Mouse (Mus musculus): ENCODE data around the gene Rbm8a.

Gene Rbm8a

GRCm38 (mm10) chr3:96629729-96630600 is at the start of gene Rbm8a:
Gene Rbm8a, plus strand, starts transcription at chr3:96629933.
- DNase-seq (ENCODE audit: low spot score in 2 of 2), result peak; percentile 85 to 93

- DNase-seq (ENCODE audit: low spot score in 2 of 2), result no peak
Measured at GRCm38 (mm10) chr3:96581141-96581540, 48.6 kb upstream of the Rbm8a start.

GRCm38 (mm10) chr3:96581771-96582515 is 47.8 kb upstream of the Rbm8a start:
- DNase-seq (ENCODE audit: low spot score in 2 of 2), result no peak

GRCm38 (mm10) chr3:96583386-96583785 is 46.3 kb upstream of the Rbm8a start:
- no peak for DNase-seq (ENCODE audit: low spot score in 2 of 2)

GRCm38 (mm10) chr3:96590657-96591056 is 39.1 kb upstream of the Rbm8a start:
- DNase-seq (ENCODE audit: low spot score in 2 of 2), result no peak

- DNase-seq (ENCODE audit: low spot score in 2 of 2), result no peak
Measured at GRCm38 (mm10) chr3:96593374-96593773, 36.4 kb upstream of the Rbm8a start.

- peak; percentile 86 to 90 for DNase-seq (ENCODE audit: low spot score in 2 of 2)
Measured at GRCm38 (mm10) chr3:96593790-96594560, 35.8 kb upstream of the Rbm8a start, which contains the start of gene Polr3gl. Gene Polr3gl, minus strand, starts transcription at chr3:96594181.

- DNase-seq (ENCODE audit: low spot score in 2 of 2), result no peak
Measured at GRCm38 (mm10) chr3:96594851-96595250, 34.9 kb upstream of the Rbm8a start.

GRCm38 (mm10) chr3:96595661-96596060 is 34.1 kb upstream of the Rbm8a start:
- DNase-seq (ENCODE audit: low spot score in 2 of 2), result no peak

- DNase-seq (ENCODE audit: low spot score in 2 of 2), result no peak
Measured at GRCm38 (mm10) chr3:96596228-96596707, 33.5 kb upstream of the Rbm8a start, which contains the start of gene Ankrd34a. Gene Ankrd34a, plus strand, starts transcription at chr3:96596636.

GRCm38 (mm10) chr3:96596855-96597254 is 32.9 kb upstream of the Rbm8a start:
- DNase-seq (ENCODE audit: low spot score in 2 of 2), result no peak

GRCm38 (mm10) chr3:96597435-96597891 is 32.3 kb upstream of the Rbm8a start:
- DNase-seq (ENCODE audit: low spot score in 2 of 2), result no peak

GRCm38 (mm10) chr3:96598156-96599068 is 31.3 kb upstream of the Rbm8a start:
- no peak for DNase-seq (ENCODE audit: low spot score in 2 of 2)

- no peak for DNase-seq (ENCODE audit: low spot score in 2 of 2)
Measured at GRCm38 (mm10) chr3:96599069-96599393, 30.7 kb upstream of the Rbm8a start.

GRCm38 (mm10) chr3:96599411-96599810 is 30.3 kb upstream of the Rbm8a start:
- DNase-seq (ENCODE audit: low spot score in 2 of 2), result no peak

- peak; percentile 55 to 66 for DNase-seq (ENCODE audit: low spot score in 2 of 2)
Measured at GRCm38 (mm10) chr3:96600639-96601250, 29.0 kb upstream of the Rbm8a start, which contains the start of gene Lix1l. Gene Lix1l, plus strand, starts transcription at chr3:96601149.

GRCm38 (mm10) chr3:96601251-96601787 is 28.4 kb upstream of the Rbm8a start:
- DNase-seq (ENCODE audit: low spot score in 2 of 2), result no peak

- DNase-seq (ENCODE audit: low spot score in 2 of 2), result no peak
Measured at GRCm38 (mm10) chr3:96601941-96602703, 27.6 kb upstream of the Rbm8a start.

- no peak for DNase-seq (ENCODE audit: low spot score in 2 of 2)
Measured at GRCm38 (mm10) chr3:96602704-96603084, 27.0 kb upstream of the Rbm8a start.
